Comparison of ENCODE assay signal across 10 mouse cellular contexts in the genomic region with DNA sequence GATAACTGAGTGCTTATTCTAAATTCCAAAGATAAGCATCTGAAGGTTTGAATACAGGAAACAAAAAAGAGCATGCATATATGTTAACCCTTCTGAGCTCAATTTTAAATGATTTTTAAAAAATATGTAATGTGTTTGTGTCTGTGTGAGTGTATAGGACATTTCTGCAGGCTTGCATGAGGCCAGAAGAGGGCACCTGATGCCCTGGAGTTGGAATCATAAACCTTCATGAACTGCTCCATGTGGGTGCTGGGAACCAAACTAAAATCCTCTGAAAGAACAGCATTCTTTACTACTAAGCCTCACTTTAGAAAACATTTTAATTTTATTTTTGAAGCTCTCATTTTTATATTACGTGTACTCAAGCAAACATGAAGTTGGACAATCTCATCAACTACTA. TPM values are rescaled to one million over a fixed set of nuclear protein-coding genes. Genes with fewer than 3 reads are reported as not detected.
DNase-seq lines count a peak whose midpoint lies in the region; ATAC-seq and TF ChIP-seq lines count a peak whose summit lies in the region.
"Had no signal": no experiment of that assay in that cellular context is flagged by ENCODE, and none has a peak within 500 bp of the region (broad histone marks: within the 10 kb centered on the region; RNA-seq: fewer than 3 reads in every experiment).

No protein-coding gene starts in this region.

- no peak for DNase-seq in kidney, postnatal 25 days
- no peak for DNase-seq in brain, embryonic 14.5 days (ENCODE audit: low read depth)
- no peak for DNase-seq in hindbrain, embryonic 10.5 days (ENCODE audit: low spot score)
- DNase-seq in thymus, adult 2 months, result no peak
- DNase-seq in kidney, postnatal 4 days, result no peak
- DNase-seq in spleen, adult 18-20 months, result no peak
- DNase-seq: gastrocnemius, postnatal 10 days; liver, embryonic 13.5 days had no signal

- peaks cover 26% of the 10 kb centered on the region for H3K4me1 ChIP-seq in kidney, embryonic 15.5 days
- H3K4me1 ChIP-seq in hindbrain, embryonic 10.5 days (replicated peaks), result peaks cover 32% of the 10 kb centered on the region
- H3K4me1 ChIP-seq in midbrain, embryonic 16.5 days (ENCODE audit: control insufficient read depth, insufficient read depth, low read length), result peaks cover 12% of the 10 kb centered on the region
- H3K4me1 ChIP-seq in thymus, adult 2 months (replicated peaks; ENCODE audit: control insufficient read depth, insufficient read depth, low read length), result peaks cover 4% of the 10 kb centered on the region

- H3K27me3 ChIP-seq in kidney, embryonic 15.5 days, result 0 out of 2 replicates have a peak, but pooled peaks cover 5% of the 10 kb centered on the region
- H3K27me3 ChIP-seq in hindbrain, embryonic 10.5 days (ENCODE audit: insufficient read depth, poor library complexity, severe bottlenecking), result no peaks in the 10 kb centered on the region
- H3K27me3 ChIP-seq in midbrain, embryonic 16.5 days (ENCODE audit: control insufficient read depth, insufficient read depth, low read depth, low read length), result no peaks in the 10 kb centered on the region
- no peaks in the 10 kb centered on the region for H3K27me3 ChIP-seq in thymus, adult 2 months (ENCODE audit: control insufficient read depth, insufficient read depth, low read length)

- peaks cover 54% of the 10 kb centered on the region for H3K36me3 ChIP-seq in kidney, embryonic 15.5 days
- H3K36me3 ChIP-seq in hindbrain, embryonic 10.5 days, result peaks cover 64% of the 10 kb centered on the region
- H3K36me3 ChIP-seq in midbrain, embryonic 16.5 days (ENCODE audit: control insufficient read depth, insufficient read depth, low read length), result no peaks in the 10 kb centered on the region
- peaks cover 39% of the 10 kb centered on the region for H3K36me3 ChIP-seq in thymus, adult 2 months (ENCODE audit: control insufficient read depth, insufficient read depth, low read length)

- H3K4me3 ChIP-seq in kidney, embryonic 15.5 days (replicated peaks), result peak overlapping the region; percentile 4; the same call in 1 of the 2 replicates
- peak overlapping the region; percentile 96 for H3K4me3 ChIP-seq in hindbrain, embryonic 10.5 days
- no peak overlapping the region for H3K4me3 ChIP-seq in midbrain, embryonic 16.5 days (ENCODE audit: low read depth, low read length)
- no peak overlapping the region for H3K4me3 ChIP-seq in thymus, adult 2 months (ENCODE audit: control insufficient read depth, insufficient read depth, low read length)
- H3K4me3 ChIP-seq: liver, embryonic 13.5 days had no signal

- ATAC-seq in kidney, embryonic 15.5 days (replicated peaks; ENCODE audit: low FRiP score), result no peak
- no peak for ATAC-seq in midbrain, embryonic 16.5 days

- peak; percentile 8; the same call in 1 of the 2 replicates for TF ChIP-seq CTCF in brain, embryonic 14.5 days (IDR thresholded peaks at IDR 0.05; ENCODE audit: borderline replicate concordance, extremely low read depth, insufficient read depth, insufficient read length)
- TF ChIP-seq CTCF in thymus, adult 2 months (IDR thresholded peaks at IDR 0.05; ENCODE audit: borderline replicate concordance, control insufficient read depth, extremely low read depth, insufficient read depth, low read length, poor library complexity), result no peak

- H3K9ac ChIP-seq in kidney, embryonic 15.5 days, result no peak overlapping the region
- no peak overlapping the region for H3K9ac ChIP-seq in midbrain, embryonic 16.5 days (ENCODE audit: low read depth, low read length)
- H3K9ac ChIP-seq: liver, embryonic 13.5 days had no signal

- no peak overlapping the region for H3K27ac ChIP-seq in kidney, embryonic 15.5 days
- no peak overlapping the region for H3K27ac ChIP-seq in hindbrain, embryonic 10.5 days
- no peak overlapping the region for H3K27ac ChIP-seq in midbrain, embryonic 16.5 days (ENCODE audit: low read length)
- no peak overlapping the region for H3K27ac ChIP-seq in thymus, adult 2 months (ENCODE audit: control insufficient read depth, insufficient read depth, low read length)
- H3K27ac ChIP-seq: liver, embryonic 13.5 days had no signal

- TF ChIP-seq POLR2A in brain, embryonic 14.5 days (IDR thresholded peaks at IDR 0.05; ENCODE audit: borderline replicate concordance, extremely low read depth, insufficient read depth, insufficient read length, poor library complexity, severe bottlenecking), result no peak
- TF ChIP-seq POLR2A in thymus, adult 2 months (IDR thresholded peaks at IDR 0.05; ENCODE audit: control insufficient read depth, extremely low read depth, insufficient read depth, low read length, poor library complexity), result no peak

- WGBS in kidney, embryonic 15.5 days, result 95% methylated on average over 1 of the region's 1 CpGs
- WGBS in hindbrain, embryonic 10.5 days, result 97% methylated on average over 1 of the region's 1 CpGs
- WGBS in midbrain, embryonic 16.5 days, result 100% methylated on average over 1 of the region's 1 CpGs
- WGBS in thymus, adult 2 months, result 97% methylated on average over 1 of the region's 1 CpGs

- no peaks in the 10 kb centered on the region for H3K9me3 ChIP-seq in kidney, embryonic 15.5 days (replicated peaks)
- H3K9me3 ChIP-seq in hindbrain, embryonic 10.5 days, result no peaks in the 10 kb centered on the region
- no peaks in the 10 kb centered on the region for H3K9me3 ChIP-seq in midbrain, embryonic 16.5 days (replicated peaks; ENCODE audit: control insufficient read depth, low read length, poor library complexity, severe bottlenecking)
- H3K9me3 ChIP-seq: liver, embryonic 13.5 days had no signal

- H3K4me2 ChIP-seq in kidney, embryonic 15.5 days, result no peak overlapping the region
- H3K4me2 ChIP-seq in midbrain, embryonic 16.5 days (ENCODE audit: low read length), result 0 out of 2 replicates have a peak overlapping the region, but pooled peaks have one; percentile 21
- H3K4me2 ChIP-seq: liver, embryonic 13.5 days had no signal

RNA-seq across cellular contexts. Expression of gene Vim, which starts 3.7 kb away (rescaled TPM):
- polyA plus RNA-seq in kidney, embryonic 15.5 days (2015; fragmentation: Nextera tagmentation; extraction: Ambion mirVana), result 484 and 516 TPM in 2 replicates
- polyA plus RNA-seq in brain, embryonic 14.5 days (2012; rRNA removed), result 1,036 and 1,222 TPM in 2 replicates
- polyA plus RNA-seq in hindbrain, embryonic 10.5 days (2016; fragmentation: Nextera tagmentation; extraction: Ambion mirVana), result 1,007 and 1,152 TPM in 2 replicates
- polyA plus RNA-seq in midbrain, embryonic 16.5 days (2015; fragmentation: Nextera tagmentation; extraction: Ambion mirVana), result 306 and 363 TPM in 2 replicates
- polyA plus RNA-seq in thymus, adult 2 months (2012; rRNA removed), result 826 and 901 TPM in 2 replicates

RNA-seq across cellular contexts. Expression of gene Trdmt1, which starts 32.9 kb away (rescaled TPM):
- 13.4 and 13.9 TPM in 2 replicates for polyA plus RNA-seq in kidney, embryonic 15.5 days (2015; fragmentation: Nextera tagmentation; extraction: Ambion mirVana)
- 6.8 and 8.5 TPM in 2 replicates for polyA plus RNA-seq in brain, embryonic 14.5 days (2012; rRNA removed)
- polyA plus RNA-seq in hindbrain, embryonic 10.5 days (2016; fragmentation: Nextera tagmentation; extraction: Ambion mirVana), result 8.4 and 8.7 TPM in 2 replicates
- 7.3 and 8.5 TPM in 2 replicates for polyA plus RNA-seq in midbrain, embryonic 16.5 days (2015; fragmentation: Nextera tagmentation; extraction: Ambion mirVana)
- 2.8 and 3.0 TPM in 2 replicates for polyA plus RNA-seq in thymus, adult 2 months (2012; rRNA removed)

Comparison
In these comparisons a context has a peak if more than half of its experiments do, and no peak if none do; other contexts are left out.
1. H3K4me3 ChIP-seq: peak in kidney, embryonic 15.5 days (single experiment) and hindbrain, embryonic 10.5 days (single experiment); none in midbrain, embryonic 16.5 days (single experiment) and thymus, adult 2 months (single experiment).